Mouse (Mus musculus) hematopoietic multipotent progenitor cell, adult 10-12 weeks (in vitro differentiated cells): ENCODE measurements around the gene Btbd35f22. TPM values are rescaled to one million over a fixed set of nuclear protein-coding genes. Genes with fewer than 3 reads are reported as not detected.

Experiments
- polyA plus RNA-seq: library from polyadenylated mRNA; stranded (reverse); fragments of >175 nt; gene quantifications from 2 replicates; pipeline ENCODE4 v1.2.3, GENCODE M21; 2012; ENCODE audit warnings: low replicate concordance

Btbd35f22 gene
- polyA plus RNA-seq = not detected in 2 replicates

DNA sequence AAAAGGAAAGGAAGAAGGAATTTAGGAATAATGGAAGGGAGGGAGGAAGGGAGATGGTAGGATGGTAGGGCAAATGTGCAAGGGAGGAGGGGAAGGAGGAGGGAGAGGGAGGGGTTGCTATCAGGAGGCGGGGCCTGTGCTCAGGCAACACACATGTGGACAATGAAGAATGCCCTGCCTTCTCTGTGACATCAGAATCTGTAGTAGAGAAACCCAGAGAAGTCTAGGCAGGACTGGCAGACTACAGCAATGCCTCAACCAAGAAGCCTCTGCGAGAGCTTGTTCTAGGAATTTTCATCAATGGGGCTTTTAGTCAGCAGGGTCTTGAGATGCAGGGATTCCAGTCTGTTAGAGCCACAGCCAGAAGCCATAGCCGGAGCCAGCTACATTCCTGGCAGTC is at the start of gene Btbd35f22:
TSS of gene Btbd35f22 (plus strand) at position 301 of the 400 bp plus-strand sequence.

Other genes starting within 250 kb of the Btbd35f22 start
- gene Gm21637, start 85.8 kb upstream of the Btbd35f22 start, polyA plus RNA-seq = not detected in 2 replicates
- gene Btbd35f2, start 230.6 kb downstream of the Btbd35f22 start, polyA plus RNA-seq = not detected in 2 replicates